Mouse (Mus musculus): Measurements from ENCODE around the gene Car6.

DNA sequence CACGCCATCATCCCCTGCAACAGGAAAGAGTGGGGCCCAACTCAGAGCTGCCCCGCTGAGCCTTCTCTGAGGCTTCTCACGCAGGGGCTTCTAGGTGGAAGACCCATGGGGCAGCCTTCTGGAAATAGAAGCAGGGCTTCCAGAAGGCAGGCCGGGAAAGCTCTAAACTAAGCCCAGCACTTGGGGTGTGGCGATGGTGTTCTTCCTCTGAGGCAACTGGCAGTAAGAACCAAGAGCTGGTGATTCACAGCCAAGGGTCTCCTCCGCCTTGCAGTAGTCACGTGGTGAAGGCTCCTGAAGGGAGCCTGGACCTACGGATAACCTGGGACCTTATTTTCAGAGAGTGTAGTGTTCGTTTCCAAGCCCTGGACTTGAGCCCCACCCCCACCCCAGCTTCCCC lies 2.9 kb downstream of the Car6 start:
- TF ChIP-seq EP300 (IDR thresholded peaks at IDR 0.05; ENCODE audit: insufficient read depth, low read depth, low read length) (no peak), POLR2A (IDR thresholded peaks at IDR 0.05; ENCODE audit: insufficient read depth, low read depth, low read length) (no peak), CTCF (IDR thresholded peaks at IDR 0.05) (no peak)

Data from heart, adult 2 months (tissue).